Comparison of ENCODE assay signal across 9 mouse cellular contexts in genomic region chr1:139421521-139421874, GRCm38 (mm10). TPM values are rescaled to one million over a fixed set of nuclear protein-coding genes. Genes with fewer than 3 reads are reported as not detected.
DNase-seq lines count a peak whose midpoint lies in the region; ATAC-seq and TF ChIP-seq lines count a peak whose summit lies in the region.
"Had no signal": no experiment of that assay in that cellular context is flagged by ENCODE, and none has a peak within 500 bp of the region (broad histone marks: within the 10 kb centered on the region; RNA-seq: fewer than 3 reads in every experiment).

No protein-coding gene starts in this region.

- no peak for TF ChIP-seq POLR2A in testis, adult 2 months (IDR thresholded peaks at IDR 0.05; ENCODE audit: control insufficient read depth, low read depth, low read length)

- H3K36me3 ChIP-seq in testis, adult 2 months (ENCODE audit: control insufficient read depth, insufficient read depth, low read length) = no peaks in the 10 kb centered on the region
- no peaks in the 10 kb centered on the region; the same call in 1 of the 2 replicates for H3K36me3 ChIP-seq in liver, embryonic 11.5 days (ENCODE audit: control insufficient read depth, insufficient read depth, low read length)
- no peaks in the 10 kb centered on the region for H3K36me3 ChIP-seq in stomach, postnatal 0 days (ENCODE audit: control insufficient read depth, insufficient read depth, low read length)

- TF ChIP-seq EP300 in stomach, postnatal 0 days (optimal IDR thresholded peaks at IDR 0.05) = no peak

- no peak for TF ChIP-seq CTCF in testis, adult 2 months (IDR thresholded peaks at IDR 0.05; ENCODE audit: control insufficient read depth, insufficient read depth, insufficient replicate concordance, low read depth, low read length)
- TF ChIP-seq CTCF in stomach, postnatal 0 days (IDR thresholded peaks at IDR 0.05; ENCODE audit: low read depth) = no peak

- peak overlapping the region; percentile 93 for H3K27ac ChIP-seq in testis, adult 2 months (ENCODE audit: control insufficient read depth, insufficient read depth, low read depth, low read length)
- no peak overlapping the region for H3K27ac ChIP-seq in liver, embryonic 11.5 days (ENCODE audit: low read depth, low read length)
- peak overlapping the region; percentile 93; the same call in 1 of the 2 replicates for H3K27ac ChIP-seq in stomach, postnatal 0 days (replicated peaks)

- no peaks in the 10 kb centered on the region for H3K27me3 ChIP-seq in testis, adult 2 months (ENCODE audit: control insufficient read depth, insufficient read depth, low read length)
- no peaks in the 10 kb centered on the region for H3K27me3 ChIP-seq in liver, embryonic 11.5 days (replicated peaks; ENCODE audit: control insufficient read depth, insufficient read depth, low read length)
- no peaks in the 10 kb centered on the region for H3K27me3 ChIP-seq in stomach, postnatal 0 days (ENCODE audit: control insufficient read depth, insufficient read depth, low read length)

- no peaks in the 10 kb centered on the region for H3K9me3 ChIP-seq in liver, embryonic 11.5 days (ENCODE audit: control insufficient read depth, low read length)
- H3K9me3 ChIP-seq in stomach, postnatal 0 days (ENCODE audit: control insufficient read depth, low read length) = no peaks in the 10 kb centered on the region

- peak; percentile 13 for DNase-seq in adrenal gland, adult 2 months
- DNase-seq in adrenal gland, postnatal 10 days = no peak
- DNase-seq in testis, postnatal 10 days (ENCODE audit: low spot score) = no peak
- DNase-seq in liver, embryonic 11.5 days (ENCODE audit: low spot score) = peak; percentile 35
- DNase-seq in stomach, postnatal 0 days (ENCODE audit: low spot score) = no peak
- no peak for DNase-seq in adrenal gland, postnatal 14 days
- DNase-seq in embryo, embryonic 10.5 days (ENCODE audit: low spot score) = no peak

- 3% methylated on average over 8 of the region's 8 CpGs for whole genome bisulfite sequencing in liver, embryonic 11.5 days
- WGBS in stomach, postnatal 0 days = 4% methylated on average over 8 of the region's 8 CpGs

- ATAC-seq in liver, embryonic 11.5 days (replicated peaks; ENCODE audit: low FRiP score) = peak; percentile 31
- no peak for ATAC-seq in stomach, postnatal 0 days (ENCODE audit: low FRiP score, low TSS enrichment)

- H3K4me3 ChIP-seq in testis, adult 2 months (ENCODE audit: control insufficient read depth, low read depth, low read length) = peak overlapping the region; percentile 88
- H3K4me3 ChIP-seq in liver, embryonic 11.5 days (ENCODE audit: low read depth, low read length) = peak overlapping the region; percentile 70
- peak overlapping the region; percentile 91 for H3K4me3 ChIP-seq in stomach, postnatal 0 days (ENCODE audit: low read depth, low read length)

- H3K9ac ChIP-seq in liver, embryonic 11.5 days (ENCODE audit: low read depth, low read length) = peak overlapping the region; percentile 81
- peak overlapping the region; percentile 95 for H3K9ac ChIP-seq in stomach, postnatal 0 days (ENCODE audit: low read length)

- peak overlapping the region; percentile 80 for H3K4me2 ChIP-seq in liver, embryonic 11.5 days
- H3K4me2 ChIP-seq in stomach, postnatal 0 days (replicated peaks; ENCODE audit: low read depth) = peak overlapping the region; percentile 76

- peaks cover 8% of the 10 kb centered on the region for H3K4me1 ChIP-seq in testis, adult 2 months (ENCODE audit: control insufficient read depth, insufficient read depth, low read length)
- H3K4me1 ChIP-seq in liver, embryonic 11.5 days (replicated peaks; ENCODE audit: control insufficient read depth, insufficient read depth, low read length) = peaks cover 28% of the 10 kb centered on the region
- 0 out of 2 replicates have a peak, but pooled peaks cover 3% of the 10 kb centered on the region for H3K4me1 ChIP-seq in stomach, postnatal 0 days (replicated peaks; ENCODE audit: control insufficient read depth, insufficient read depth)

RNA-seq across cellular contexts. Expression of gene Zbtb41, which starts 0.6 kb away (rescaled TPM):
- total RNA-seq in adrenal gland, adult 2 months (2021) = 10 to 100 TPM; 31.8 to 43.9 TPM
- 0.89 and 1.5 TPM in 2 replicates for polyA plus RNA-seq in adrenal gland, adult 2 months (2012; rRNA removed)
- total RNA-seq in adrenal gland, postnatal 10 days (2021) = 10 to 100 TPM; 31.5 to 32.3 TPM
- polyA plus RNA-seq in testis, adult 2 months (2012; rRNA removed) = 1.6 and 2.2 TPM in 2 replicates
- polyA plus RNA-seq in liver, embryonic 11.5 days (2014; fragmentation: Nextera tagmentation; extraction: Ambion mirVana) = 7.8 and 8.2 TPM in 2 replicates
- polyA plus RNA-seq in stomach, postnatal 0 days (2015; fragmentation: Nextera tagmentation; extraction: Ambion mirVana) = 3.6 TPM in 2 replicates
- total RNA-seq in adrenal gland, postnatal 14 days (2021) = 34.7 and 36.5 TPM in 2 replicates

RNA-seq across cellular contexts. Expression of gene Aspm, which starts 33.1 kb away (rescaled TPM):
- total RNA-seq in adrenal gland, adult 2 months (2021) = 1 to 10 TPM in 1 of 2 experiments, under 1 TPM in 1; 0.83 to 1.8 TPM
- 0.10 and 0.15 TPM in 2 replicates for polyA plus RNA-seq in adrenal gland, adult 2 months (2012; rRNA removed)
- total RNA-seq in adrenal gland, postnatal 10 days (2021) = 10 to 100 TPM in 1 of 2 experiments, 1 to 10 TPM in 1; 7.7 to 10.8 TPM
- polyA plus RNA-seq in testis, adult 2 months (2012; rRNA removed) = 1.5 and 1.7 TPM in 2 replicates
- polyA plus RNA-seq in liver, embryonic 11.5 days (2014; fragmentation: Nextera tagmentation; extraction: Ambion mirVana) = 16.1 and 19.0 TPM in 2 replicates
- 2.2 and 3.3 TPM in 2 replicates for polyA plus RNA-seq in stomach, postnatal 0 days (2015; fragmentation: Nextera tagmentation; extraction: Ambion mirVana)
- total RNA-seq in adrenal gland, postnatal 14 days (2021) = 7.7 and 8.2 TPM in 2 replicates

RNA-seq across cellular contexts. Expression of gene Crb1, which starts 44.6 kb away (rescaled TPM):
- total RNA-seq in adrenal gland, adult 2 months (2021) = not detected
- not detected in 2 replicates for polyA plus RNA-seq in adrenal gland, adult 2 months (2012; rRNA removed)
- total RNA-seq in adrenal gland, postnatal 10 days (2021) = under 1 TPM in 1 of 2 experiments, not detected in 1; 0.18 TPM
- polyA plus RNA-seq in testis, adult 2 months (2012; rRNA removed) = 1.8 and 2.3 TPM in 2 replicates
- polyA plus RNA-seq in liver, embryonic 11.5 days (2014; fragmentation: Nextera tagmentation; extraction: Ambion mirVana) = 0.07 and 0.10 TPM in 2 replicates
- polyA plus RNA-seq in stomach, postnatal 0 days (2015; fragmentation: Nextera tagmentation; extraction: Ambion mirVana) = 0.04 and 0.10 TPM in 2 replicates
- not detected in 2 replicates for total RNA-seq in adrenal gland, postnatal 14 days (2021)
- polyA plus RNA-seq: gonadal fat pad, adult 2 months had no signal

Comparison
In these comparisons a context has a peak if more than half of its experiments do, and no peak if none do; other contexts are left out.
1. DNase-seq: peak in adrenal gland, adult 2 months (single experiment) and liver, embryonic 11.5 days (single experiment); none in adrenal gland, postnatal 10 days (single experiment), testis, postnatal 10 days (single experiment), stomach, postnatal 0 days (single experiment), adrenal gland, postnatal 14 days (single experiment) and embryo, embryonic 10.5 days (single experiment).
2. Peak in every context shown above with its lines, with median percentiles within 50 percentile points of each other: H3K4me3 ChIP-seq.